20 mouse cellular contexts compared by ENCODE assay signal in the genomic region with DNA sequence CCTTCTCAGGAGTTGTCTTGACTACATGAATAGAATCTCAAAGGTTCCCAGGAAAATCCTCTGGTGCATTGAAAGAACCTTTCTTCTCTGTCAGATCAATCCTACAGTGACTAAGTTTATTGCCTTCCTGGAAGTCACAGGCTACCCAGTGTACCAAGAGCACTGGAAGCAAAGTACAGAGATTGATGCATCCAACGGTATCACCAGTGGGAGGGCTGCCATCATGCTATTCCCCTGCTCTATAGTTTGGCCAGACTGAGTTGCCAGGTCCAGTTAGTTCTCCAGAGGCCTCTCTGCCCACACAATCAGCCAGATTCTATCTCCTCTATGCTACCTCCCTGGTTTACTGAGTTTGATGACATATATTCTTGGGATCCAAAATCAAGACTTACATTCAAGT.
DNase-seq lines count a peak whose midpoint lies in the region; ATAC-seq and TF ChIP-seq lines count a peak whose summit lies in the region.
"Had no signal": no experiment of that assay in that cellular context is flagged by ENCODE, and none has a peak within 500 bp of the region (broad histone marks: within the 10 kb centered on the region; RNA-seq: fewer than 3 reads in every experiment).

No protein-coding gene starts in this region.

- H3K9me3 ChIP-seq in neural tube, embryonic 13.5 days: no peaks in the 10 kb centered on the region
- H3K9me3 ChIP-seq: embryonic facial prominence, embryonic 12.5 days; embryonic facial prominence, embryonic 15.5 days; hindbrain, embryonic 13.5 days had no signal

- ATAC-seq in neural tube, embryonic 13.5 days (ENCODE audit: low read depth): 0 out of 2 replicates have a peak, but pooled peaks have one; percentile 15
- ATAC-seq: activated CD4-positive, CD25-positive, alpha-beta regulatory T cell, adult 4 months; forebrain, embryonic 14.5 days; forebrain, postnatal 0 days; hindbrain, postnatal 0 days; inflammation-experienced regulatory T-cells, adult 6 months had no signal

- H3K4me2 ChIP-seq in neural tube, embryonic 13.5 days: no peak overlapping the region
- H3K4me2 ChIP-seq: embryonic facial prominence, embryonic 12.5 days; embryonic facial prominence, embryonic 15.5 days; heart, embryonic 11.5 days; hindbrain, embryonic 13.5 days had no signal

- peak; percentile 31 for DNase-seq in cerebellum, postnatal 10 days
- DNase-seq in cerebellum, adult 18-20 months: no peak
- peak; percentile 47 for DNase-seq in kidney, adult 2 months
- DNase-seq in kidney, postnatal 36 days: no peak
- DNase-seq in neural tube, embryonic 10.5 days (ENCODE audit: extremely low spot score, low spot score): no peak
- DNase-seq: adrenal gland, adult 8-10 months; adrenal gland, postnatal 25 days; cerebellum, adult 11-12 months; cerebellum, adult 9-10 months; gastrocnemius, postnatal 25 days had no signal

- H3K36me3 ChIP-seq in kidney, adult 2 months (ENCODE audit: control insufficient read depth, insufficient read depth, low read length): no peaks in the 10 kb centered on the region
- no peaks in the 10 kb centered on the region for H3K36me3 ChIP-seq in neural tube, embryonic 13.5 days
- H3K36me3 ChIP-seq: embryonic facial prominence, embryonic 12.5 days; embryonic facial prominence, embryonic 15.5 days; hindbrain, embryonic 13.5 days had no signal

- no peak for TF ChIP-seq POLR2A in kidney, adult 2 months (IDR thresholded peaks at IDR 0.05; ENCODE audit: low read depth, low read length)

- no peak overlapping the region for H3K9ac ChIP-seq in neural tube, embryonic 13.5 days
- H3K9ac ChIP-seq: embryonic facial prominence, embryonic 12.5 days; embryonic facial prominence, embryonic 15.5 days; forebrain, postnatal 0 days; hindbrain, embryonic 13.5 days had no signal

- H3K4me1 ChIP-seq in kidney, adult 2 months (ENCODE audit: control insufficient read depth, insufficient read depth, low read length): peaks cover 18% of the 10 kb centered on the region; the same call in 1 of the 2 replicates
- H3K4me1 ChIP-seq in neural tube, embryonic 13.5 days (replicated peaks): no peaks in the 10 kb centered on the region; the same call in 1 of the 2 replicates

- H3K4me3 ChIP-seq in kidney, adult 2 months (ENCODE audit: insufficient read depth, low read depth, low read length): no peak overlapping the region
- no peak overlapping the region for H3K4me3 ChIP-seq in neural tube, embryonic 13.5 days
- H3K4me3 ChIP-seq: embryonic facial prominence, embryonic 12.5 days; embryonic facial prominence, embryonic 15.5 days; hindbrain, embryonic 13.5 days had no signal

- no peaks in the 10 kb centered on the region for H3K27me3 ChIP-seq in kidney, adult 2 months (replicated peaks; ENCODE audit: control insufficient read depth, insufficient read depth, low read length)
- no peaks in the 10 kb centered on the region for H3K27me3 ChIP-seq in neural tube, embryonic 13.5 days
- H3K27me3 ChIP-seq: embryonic facial prominence, embryonic 12.5 days; embryonic facial prominence, embryonic 15.5 days; hindbrain, embryonic 13.5 days had no signal

- TF ChIP-seq CTCF in kidney, adult 2 months (conservative IDR thresholded peaks at IDR 0.05; ENCODE audit: insufficient read depth, insufficient read length, low read depth, low read length): no peak

- H3K27ac ChIP-seq in kidney, adult 2 months (ENCODE audit: insufficient read depth, low read depth, low read length): peak overlapping the region; percentile 71
- H3K27ac ChIP-seq in neural tube, embryonic 13.5 days (replicated peaks): no peak overlapping the region
- H3K27ac ChIP-seq: embryonic facial prominence, embryonic 12.5 days; embryonic facial prominence, embryonic 15.5 days; hindbrain, embryonic 13.5 days had no signal

- WGBS in kidney, adult 2 months: 50% methylated on average over 1 of the region's 1 CpGs
- WGBS in neural tube, embryonic 13.5 days: 54% methylated on average over 1 of the region's 1 CpGs

Comparison
In these comparisons a context has a peak if more than half of its experiments do, and no peak if none do; other contexts are left out.
1. DNase-seq: peak in cerebellum, postnatal 10 days (2 of 2) and kidney, adult 2 months (single experiment); none in cerebellum, adult 18-20 months (0 of 2), kidney, postnatal 36 days (0 of 2) and neural tube, embryonic 10.5 days (single experiment).